Mouse (Mus musculus): Measurements from ENCODE around the gene Cxcl17.
"Not testable (repeated sequence)": the region's sequence is repeated elsewhere in the genome, so short reads cannot be mapped to it uniquely, and the experiment has no call there.

GRCm38 (mm10) chr7:25399028-25399427 lies 13.7 kb downstream of the Cxcl17 start:
- not testable (repeated sequence) for TF ChIP-seq HCFC1 (IDR thresholded peaks at IDR 0.05; ENCODE audit: borderline replicate concordance, insufficient read depth, low read length); MAFK (IDR thresholded peaks at IDR 0.05; ENCODE audit: insufficient read depth, low read depth, low read length); ZC3H11A (IDR thresholded peaks at IDR 0.05; ENCODE audit: borderline replicate concordance, low read depth, low read length); CHD2 (IDR thresholded peaks at IDR 0.05; ENCODE audit: low read depth, low read length)
- peak; percentile 78 for TF ChIP-seq ZNF384 (IDR thresholded peaks at IDR 0.05; ENCODE audit: low read depth, low read length)

Data from ES-E14 (cell line).